Mouse (Mus musculus) left cerebral cortex, adult 8-10 months (tissue): Measurements from ENCODE around the gene Sp100. TPM values are rescaled to one million over a fixed set of nuclear protein-coding genes. Genes with fewer than 3 reads are reported as not detected.
"Not testable (repeated sequence)": the region's sequence is repeated elsewhere in the genome, so short reads cannot be mapped to it uniquely, and the experiment has no call there.

Experiments used
- DNase-seq, 2 experiments: peaks; one replicate each; pipeline ENCODE4 v3.0.0; 2022; ENCODE audit warnings: low spot score in 2 of 2
- total RNA-seq, 4 experiments: library from RNA; stranded (reverse); gene quantifications; 2 replicates each; pipeline ENCODE4 v1.2.4; 2022

Gene Sp100
- total RNA-seq = 1 to 10 TPM; 2.9 to 4.3 (median 3.8) TPM

- not testable (repeated sequence) for DNase-seq
Observed at GRCm38 (mm10) chr1:85649881-85650280, at the start of gene Sp100. TSS of gene Sp100 (plus strand) at chr1:85649988.

GRCm38 (mm10) chr1:85600078-85600477, 49.7 kb upstream of the Sp100 start, which contains the start of gene Sp140:
TSS of gene Sp140 (plus strand) at chr1:85600378.
- DNase-seq = not testable (repeated sequence)

DNA sequence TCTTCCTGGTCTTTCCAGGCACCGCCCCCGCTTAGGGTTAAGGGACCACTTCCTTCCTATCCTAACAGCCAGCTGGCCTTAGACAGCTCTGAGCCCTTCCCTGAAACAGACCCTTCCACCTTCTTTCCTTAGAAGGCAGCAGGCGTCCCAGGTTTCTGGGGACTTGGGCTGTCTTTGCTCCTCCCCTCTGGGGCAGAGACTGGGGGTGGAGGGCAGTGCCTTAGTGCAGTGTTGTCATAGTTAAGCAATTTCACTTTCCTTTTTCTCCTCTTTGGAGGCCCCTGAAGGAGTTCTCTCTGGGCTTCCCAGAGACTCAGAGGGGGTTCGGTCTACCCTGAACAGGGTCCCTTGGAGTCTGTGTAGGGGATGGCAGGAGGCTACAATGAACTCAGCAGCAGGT, 49.0 kb upstream of the Sp100 start:
- not testable (repeated sequence) for DNase-seq

DNA sequence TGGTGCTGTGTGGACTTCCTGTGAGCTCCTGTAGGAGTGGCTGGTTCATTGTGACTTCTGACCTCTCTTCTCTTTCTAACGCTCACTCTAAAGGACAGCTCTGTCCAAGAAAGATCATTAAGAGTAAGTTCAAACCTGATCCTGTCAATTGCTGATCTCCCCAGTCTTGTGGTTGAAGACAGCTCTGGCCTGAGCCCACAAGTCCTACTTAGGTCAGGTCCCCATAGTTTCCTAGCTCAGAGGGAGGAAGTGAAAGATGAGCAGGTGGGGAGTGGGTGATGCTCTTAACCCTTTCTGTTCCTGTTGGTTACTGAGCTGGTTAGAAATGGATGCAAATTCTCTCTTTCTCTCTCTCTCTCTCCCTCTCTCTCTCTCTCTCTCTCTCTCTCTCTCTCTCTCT, 45.4 kb upstream of the Sp100 start:
- not testable (repeated sequence) for DNase-seq

GRCm38 (mm10) chr1:85608361-85608760, 41.4 kb upstream of the Sp100 start:
- not testable (repeated sequence) for DNase-seq

DNA sequence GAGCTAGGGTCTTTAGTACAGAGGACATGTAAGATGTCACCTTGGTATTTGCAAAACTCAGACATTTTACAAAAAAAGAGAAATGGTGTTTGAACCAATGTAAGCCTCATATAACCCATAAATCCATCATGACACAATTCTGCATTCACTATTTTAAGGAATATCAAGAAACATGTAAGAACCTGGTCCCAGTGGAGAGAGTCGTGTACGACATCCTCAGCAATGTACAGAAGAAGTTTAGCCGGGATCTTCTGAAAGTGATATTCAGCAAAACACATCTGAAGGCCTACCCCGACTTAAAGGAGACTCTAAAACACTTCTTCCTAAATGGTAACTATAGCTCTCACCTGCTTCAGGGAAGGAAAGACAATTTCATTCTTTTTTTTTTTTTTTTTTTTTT, 39.2 kb upstream of the Sp100 start:
- DNase-seq = not testable (repeated sequence)

DNA sequence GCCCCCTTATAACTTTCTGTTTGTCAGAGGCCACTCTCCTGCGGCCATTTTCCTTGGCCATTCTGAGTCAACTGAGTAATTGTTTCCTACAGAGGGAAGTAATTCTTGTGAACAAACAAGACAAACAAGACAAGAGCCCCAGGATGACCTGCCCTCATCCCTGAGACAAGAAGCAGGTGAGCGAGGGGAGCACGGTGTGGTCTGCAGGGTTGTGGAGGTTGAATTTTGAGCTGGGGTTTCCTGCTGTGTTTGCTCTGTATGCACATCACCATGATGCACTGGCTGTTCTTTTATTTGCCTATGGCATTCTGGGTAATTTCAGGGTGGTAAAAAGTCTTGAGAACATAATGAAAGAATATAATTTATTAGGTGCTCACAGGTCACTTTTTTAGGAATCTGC, 34.7 kb upstream of the Sp100 start:
- DNase-seq = not testable (repeated sequence)

- DNase-seq = not testable (repeated sequence)
Observed at GRCm38 (mm10) chr1:85615819-85616218, 34.0 kb upstream of the Sp100 start.

GRCm38 (mm10) chr1:85617161-85617560, 32.6 kb upstream of the Sp100 start:
- DNase-seq = not testable (repeated sequence)

GRCm38 (mm10) chr1:85618689-85619088, 31.1 kb upstream of the Sp100 start:
- DNase-seq = not testable (repeated sequence)

- not testable (repeated sequence) for DNase-seq
Observed at GRCm38 (mm10) chr1:85636936-85637335, 12.9 kb upstream of the Sp100 start.

DNA sequence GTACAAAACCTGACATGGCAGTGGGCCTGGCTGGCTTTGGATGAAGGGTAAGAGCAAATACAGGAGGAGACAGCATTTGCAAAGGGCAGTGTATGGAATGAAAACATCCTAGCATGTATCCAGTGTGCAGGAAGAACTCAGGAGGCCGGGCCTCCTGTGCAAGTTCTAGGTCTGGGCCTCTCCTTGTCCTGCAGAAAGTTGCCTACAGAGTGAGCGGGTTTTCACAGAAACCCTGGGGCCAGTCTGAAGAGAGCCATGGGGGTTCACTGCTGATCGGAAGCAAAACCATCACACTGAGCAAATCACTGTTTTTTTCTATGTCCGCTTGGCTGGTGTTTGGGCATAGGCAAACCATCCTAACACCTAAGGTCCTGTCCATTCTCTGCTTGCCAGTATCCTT, 11.6 kb upstream of the Sp100 start:
- not testable (repeated sequence) for DNase-seq

GRCm38 (mm10) chr1:85650524-85650923, 736 bp downstream of the Sp100 start:
- DNase-seq = not testable (repeated sequence)

DNA sequence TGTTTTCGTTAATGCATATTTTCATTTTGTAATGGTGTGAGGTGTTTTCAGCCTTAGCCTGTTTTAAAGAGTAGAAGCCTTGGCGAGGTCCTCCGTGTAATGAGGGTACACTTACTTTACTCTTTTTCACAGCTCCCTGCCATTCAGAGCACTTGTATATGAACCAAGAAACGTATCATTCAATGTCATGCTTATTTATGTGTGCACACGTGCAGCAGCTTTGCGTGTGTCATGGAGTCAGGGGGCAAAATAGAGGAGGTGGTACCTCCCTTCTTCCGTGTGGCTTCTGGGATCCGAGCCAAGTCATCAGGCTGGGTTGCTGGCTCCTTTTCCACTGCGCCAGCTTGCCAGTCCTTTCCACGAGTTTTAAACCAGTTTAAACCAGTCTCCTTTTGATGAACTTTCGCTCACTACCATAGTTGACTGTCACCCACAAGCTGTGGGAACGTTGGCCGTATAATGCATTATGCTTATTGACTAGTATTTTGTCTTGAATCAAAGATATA, 2.0 kb downstream of the Sp100 start:
- not testable (repeated sequence) for DNase-seq

DNA sequence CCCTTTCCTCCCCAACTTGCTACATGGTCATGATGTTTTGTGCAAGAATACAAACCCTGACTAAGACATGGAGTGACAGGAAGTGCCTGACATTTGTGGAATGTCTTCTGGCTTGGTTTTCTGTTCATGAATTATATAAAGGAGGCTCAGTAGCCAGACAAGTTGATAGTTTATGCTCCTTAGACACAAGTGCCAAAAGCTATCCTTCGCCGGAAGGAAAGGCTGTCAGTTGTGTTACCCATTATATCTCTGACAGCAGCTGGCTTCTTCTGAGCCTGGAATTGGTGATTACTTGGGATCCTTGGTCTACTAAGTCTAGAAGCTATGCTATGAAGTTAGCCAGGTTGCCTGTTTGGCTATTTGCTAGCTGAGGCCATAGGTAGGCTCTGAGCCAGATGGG, 7.4 kb downstream of the Sp100 start:
- not testable (repeated sequence) for DNase-seq

- DNase-seq = no peak
Observed at GRCm38 (mm10) chr1:85664266-85664665, 14.5 kb downstream of the Sp100 start.

- no peak for DNase-seq
Observed at GRCm38 (mm10) chr1:85680226-85680625, 30.4 kb downstream of the Sp100 start.

- no peak for DNase-seq
Observed at GRCm38 (mm10) chr1:85686666-85687065, 36.9 kb downstream of the Sp100 start.

GRCm38 (mm10) chr1:85687346-85687745, 37.6 kb downstream of the Sp100 start:
- DNase-seq = no peak

DNA sequence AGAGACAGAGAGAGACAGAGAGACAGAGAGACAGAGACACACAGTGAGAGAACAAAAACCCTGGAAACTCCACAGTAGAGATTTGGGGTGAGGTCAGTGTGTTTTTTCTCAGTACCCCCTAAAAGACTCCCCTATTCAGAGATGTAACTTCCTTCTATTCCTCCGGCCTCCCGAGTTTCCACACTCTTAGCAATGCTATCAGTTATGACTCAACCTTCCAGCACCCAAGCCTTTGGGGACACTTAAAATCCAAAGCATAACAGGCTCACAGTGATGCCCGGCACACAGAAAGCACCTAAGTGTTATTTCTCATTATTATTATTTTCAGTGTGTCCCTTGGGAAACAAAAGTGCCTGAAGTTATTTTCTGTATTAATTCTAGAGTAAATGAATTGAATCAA, 40.8 kb downstream of the Sp100 start:
- no peak for DNase-seq

DNA sequence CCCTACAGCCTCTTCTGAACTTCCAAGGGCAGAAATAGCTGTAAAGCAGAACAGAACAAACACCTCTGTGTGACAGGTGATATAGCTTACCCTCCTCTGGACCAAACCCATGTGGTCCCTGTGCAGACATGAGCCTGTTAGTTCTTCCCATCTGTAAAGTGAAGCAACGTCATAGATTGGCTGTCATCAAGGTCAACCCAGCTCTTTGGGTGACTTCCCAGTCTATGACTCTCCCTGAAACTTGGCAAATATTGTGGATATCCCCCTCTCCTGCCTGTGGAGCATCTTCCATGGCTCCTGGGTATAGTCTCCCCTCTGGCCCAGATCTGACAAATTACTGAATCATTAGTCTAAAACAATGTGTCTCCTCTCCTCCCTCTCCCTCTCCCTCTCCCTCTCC, 42.5 kb downstream of the Sp100 start:
- DNase-seq = no peak

DNA sequence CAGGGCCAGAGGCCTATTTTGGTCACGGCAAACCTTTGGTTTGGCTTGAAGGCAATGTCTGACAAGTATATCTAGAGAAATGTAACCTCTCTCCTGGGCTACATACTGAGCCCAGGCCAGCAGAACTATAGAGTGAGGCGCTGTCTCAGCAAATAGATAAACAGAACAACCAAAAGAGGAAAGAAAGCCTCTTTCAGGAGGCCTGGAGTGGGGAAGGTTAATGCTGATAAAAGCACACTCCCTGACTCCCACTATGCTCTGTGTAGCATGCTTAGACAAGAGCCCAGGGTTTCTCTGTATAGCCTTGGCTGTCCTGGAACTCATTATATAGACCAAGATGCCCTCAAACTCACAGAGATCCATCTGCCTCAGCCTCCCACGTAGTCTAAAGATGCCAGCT, 43.5 kb downstream of the Sp100 start:
- DNase-seq = no peak

DNA sequence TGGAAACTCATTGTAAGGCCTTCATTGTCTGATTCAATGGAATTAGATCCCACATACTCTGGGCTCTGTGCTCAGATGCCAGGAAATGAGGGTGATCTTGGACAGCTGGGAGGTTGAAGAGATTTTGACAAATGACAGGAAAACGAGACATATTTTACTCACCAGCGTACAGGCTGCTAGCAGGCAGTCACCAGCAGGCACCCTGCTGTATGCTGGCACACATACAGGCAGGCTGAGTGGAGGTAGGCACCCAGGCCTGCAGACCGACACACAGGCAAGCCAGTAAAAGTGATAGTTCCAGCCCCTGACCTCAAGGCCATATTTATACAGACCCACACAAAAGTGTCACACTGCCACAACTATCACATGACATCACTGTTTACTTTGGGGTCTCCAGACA, 45.9 kb downstream of the Sp100 start:
- DNase-seq = no peak
